9 mouse cellular contexts compared by ENCODE assay signal in genomic region chr11:32605131-32605860, GRCm38 (mm10). TPM values are rescaled to one million over a fixed set of nuclear protein-coding genes. Genes with fewer than 3 reads are reported as not detected.
DNase-seq lines count a peak whose midpoint lies in the region; ATAC-seq lines count a peak whose summit lies in the region.
"Had no signal": no experiment of that assay in that cellular context is flagged by ENCODE, and none has a peak within 500 bp of the region (broad histone marks: within the 10 kb centered on the region; RNA-seq: fewer than 3 reads in every experiment).

No protein-coding gene starts in this region.

- H3K4me3 ChIP-seq in hindbrain, embryonic 15.5 days, result no peak overlapping the region
- no peak overlapping the region for H3K4me3 ChIP-seq in hindbrain, embryonic 12.5 days
- no peak overlapping the region for H3K4me3 ChIP-seq in embryonic facial prominence, embryonic 14.5 days (ENCODE audit: low read depth, low read length)
- H3K4me3 ChIP-seq in heart, embryonic 16.5 days (ENCODE audit: low read length), result no peak overlapping the region
- H3K4me3 ChIP-seq in limb, embryonic 10.5 days, result no peak overlapping the region

- peaks cover 4% of the 10 kb centered on the region; the same call in 1 of the 2 replicates for H3K4me1 ChIP-seq in hindbrain, embryonic 15.5 days (replicated peaks)
- peaks cover 9% of the 10 kb centered on the region for H3K4me1 ChIP-seq in hindbrain, embryonic 12.5 days
- peaks cover 12% of the 10 kb centered on the region for H3K4me1 ChIP-seq in embryonic facial prominence, embryonic 14.5 days (ENCODE audit: control insufficient read depth, insufficient read depth, low read length)
- H3K4me1 ChIP-seq in heart, embryonic 16.5 days (ENCODE audit: control insufficient read depth, insufficient read depth, low read length), result peaks cover 16% of the 10 kb centered on the region
- H3K4me1 ChIP-seq in limb, embryonic 10.5 days, result peaks cover 23% of the 10 kb centered on the region

- H3K27ac ChIP-seq in hindbrain, embryonic 15.5 days (replicated peaks), result no peak overlapping the region; the same call in 1 of the 2 replicates
- H3K27ac ChIP-seq in hindbrain, embryonic 12.5 days, result no peak overlapping the region
- peak overlapping the region; percentile 67 for H3K27ac ChIP-seq in embryonic facial prominence, embryonic 14.5 days (replicated peaks; ENCODE audit: low read depth, low read length)
- peak overlapping the region; percentile 68 for H3K27ac ChIP-seq in heart, embryonic 16.5 days (ENCODE audit: low read length)
- 0 out of 2 replicates have a peak overlapping the region, but pooled peaks have one; percentile 11 for H3K27ac ChIP-seq in limb, embryonic 10.5 days

- H3K4me2 ChIP-seq in hindbrain, embryonic 15.5 days, result no peak overlapping the region
- H3K4me2 ChIP-seq in hindbrain, embryonic 12.5 days (replicated peaks), result no peak overlapping the region
- H3K4me2 ChIP-seq in embryonic facial prominence, embryonic 14.5 days (ENCODE audit: low read depth, low read length), result no peak overlapping the region
- peak overlapping the region; percentile 12; the same call in 1 of the 2 replicates for H3K4me2 ChIP-seq in heart, embryonic 16.5 days (ENCODE audit: low read depth, low read length)

- no peak overlapping the region for H3K9ac ChIP-seq in hindbrain, embryonic 15.5 days
- no peak overlapping the region for H3K9ac ChIP-seq in hindbrain, embryonic 12.5 days
- H3K9ac ChIP-seq in embryonic facial prominence, embryonic 14.5 days (ENCODE audit: low read depth, low read length), result no peak overlapping the region
- H3K9ac ChIP-seq in heart, embryonic 16.5 days (ENCODE audit: low read length), result no peak overlapping the region

- 55% methylated on average over 7 of the region's 7 CpGs for WGBS in hindbrain, embryonic 15.5 days
- 61% methylated on average over 7 of the region's 7 CpGs for WGBS in hindbrain, embryonic 12.5 days
- WGBS in embryonic facial prominence, embryonic 14.5 days, result 39% methylated on average over 7 of the region's 7 CpGs
- WGBS in heart, embryonic 16.5 days, result 26% methylated on average over 7 of the region's 7 CpGs
- 68% methylated on average over 7 of the region's 7 CpGs for WGBS in limb, embryonic 10.5 days

- H3K36me3 ChIP-seq in hindbrain, embryonic 15.5 days, result no peaks in the 10 kb centered on the region
- no peaks in the 10 kb centered on the region for H3K36me3 ChIP-seq in hindbrain, embryonic 12.5 days
- H3K36me3 ChIP-seq in embryonic facial prominence, embryonic 14.5 days (ENCODE audit: control insufficient read depth, insufficient read depth, low read length), result no peaks in the 10 kb centered on the region
- H3K36me3 ChIP-seq in heart, embryonic 16.5 days (ENCODE audit: control insufficient read depth, insufficient read depth), result peaks cover 2% of the 10 kb centered on the region; the same call in 1 of the 2 replicates
- no peaks in the 10 kb centered on the region for H3K36me3 ChIP-seq in limb, embryonic 10.5 days

- ATAC-seq in hindbrain, embryonic 15.5 days (ENCODE audit: low FRiP score, low read depth), result 0 out of 2 replicates have a peak, but pooled peaks have one; percentile 38
- ATAC-seq in hindbrain, embryonic 12.5 days (ENCODE audit: low FRiP score), result no peak
- peak; percentile 80 for ATAC-seq in embryonic facial prominence, embryonic 14.5 days (ENCODE audit: low read depth)
- ATAC-seq in heart, embryonic 16.5 days (replicated peaks; ENCODE audit: extremely low read depth, insufficient read depth, low FRiP score), result peak; percentile 74
- no peak for ATAC-seq in erythroid progenitor cell, adult 5-6 weeks (replicated peaks; ENCODE audit: low FRiP score, poor library complexity, severe bottlenecking)

- no peaks in the 10 kb centered on the region for H3K9me3 ChIP-seq in hindbrain, embryonic 15.5 days
- no peaks in the 10 kb centered on the region for H3K9me3 ChIP-seq in hindbrain, embryonic 12.5 days (replicated peaks)
- no peaks in the 10 kb centered on the region for H3K9me3 ChIP-seq in embryonic facial prominence, embryonic 14.5 days (ENCODE audit: control insufficient read depth, low read length)
- no peaks in the 10 kb centered on the region for H3K9me3 ChIP-seq in heart, embryonic 16.5 days (replicated peaks; ENCODE audit: control insufficient read depth, low read length)
- no peaks in the 10 kb centered on the region for H3K9me3 ChIP-seq in limb, embryonic 10.5 days (replicated peaks)
- H3K9me3 ChIP-seq: G1E had no signal

- H3K27me3 ChIP-seq in hindbrain, embryonic 15.5 days, result no peaks in the 10 kb centered on the region
- H3K27me3 ChIP-seq in hindbrain, embryonic 12.5 days, result no peaks in the 10 kb centered on the region
- H3K27me3 ChIP-seq in embryonic facial prominence, embryonic 14.5 days (replicated peaks; ENCODE audit: control insufficient read depth, insufficient read depth, low read length), result no peaks in the 10 kb centered on the region
- H3K27me3 ChIP-seq in heart, embryonic 16.5 days (ENCODE audit: control insufficient read depth, insufficient read depth, low read length), result no peaks in the 10 kb centered on the region
- no peaks in the 10 kb centered on the region for H3K27me3 ChIP-seq in limb, embryonic 10.5 days (ENCODE audit: low read depth, poor library complexity, severe bottlenecking)

- DNase-seq in embryonic facial prominence, embryonic 14.5 days (ENCODE audit: low spot score), result peak; percentile 79
- no peak for DNase-seq in limb, embryonic 10.5 days (ENCODE audit: low spot score)
- no peak for DNase-seq in natural killer cell, adult 2 months (ENCODE audit: low spot score in 2 of 2)
- DNase-seq in spleen, postnatal 10 days (ENCODE audit: low spot score in 2 of 2), result no peak

RNA-seq across cellular contexts. Expression of gene Fbxw11, which starts 37.2 kb away (rescaled TPM):
- polyA plus RNA-seq in hindbrain, embryonic 15.5 days (2015; fragmentation: Nextera tagmentation; extraction: Ambion mirVana), result 115 and 117 TPM in 2 replicates
- polyA plus RNA-seq in hindbrain, embryonic 12.5 days (2016; fragmentation: Nextera tagmentation; extraction: Ambion mirVana), result 111 and 112 TPM in 2 replicates
- polyA plus RNA-seq in embryonic facial prominence, embryonic 14.5 days (2014; fragmentation: Nextera tagmentation; extraction: Ambion mirVana), result 59.0 and 66.4 TPM in 2 replicates
- polyA plus RNA-seq in heart, embryonic 16.5 days (2015; fragmentation: Nextera tagmentation; extraction: Ambion mirVana), result 63.5 and 70.5 TPM in 2 replicates
- 77.6 and 96.4 TPM in 2 replicates for polyA plus RNA-seq in limb, embryonic 10.5 days (2016; fragmentation: Nextera tagmentation; extraction: Ambion mirVana)
- total RNA-seq in erythroid progenitor cell, adult 5-6 weeks (2015; ENCODE audit: low replicate concordance), result 8.4 and 16.6 TPM in 2 replicates
- 14.9 and 30.0 TPM in 2 replicates for total RNA-seq in erythroid progenitor cell, adult 5-6 weeks (2017; ENCODE audit: low replicate concordance)

Comparison
In these comparisons a context has a peak if more than half of its experiments do, and no peak if none do; other contexts are left out.
1. ATAC-seq: peak in hindbrain, embryonic 15.5 days (single experiment), embryonic facial prominence, embryonic 14.5 days (single experiment) and heart, embryonic 16.5 days (single experiment); none in hindbrain, embryonic 12.5 days (single experiment) and erythroid progenitor cell, adult 5-6 weeks (single experiment).
2. H3K27ac ChIP-seq: peak in embryonic facial prominence, embryonic 14.5 days (single experiment), heart, embryonic 16.5 days (single experiment) and limb, embryonic 10.5 days (single experiment); none in hindbrain, embryonic 15.5 days (single experiment) and hindbrain, embryonic 12.5 days (single experiment).